Mouse (Mus musculus): ENCODE results near the gene Dennd6a.

DNA sequence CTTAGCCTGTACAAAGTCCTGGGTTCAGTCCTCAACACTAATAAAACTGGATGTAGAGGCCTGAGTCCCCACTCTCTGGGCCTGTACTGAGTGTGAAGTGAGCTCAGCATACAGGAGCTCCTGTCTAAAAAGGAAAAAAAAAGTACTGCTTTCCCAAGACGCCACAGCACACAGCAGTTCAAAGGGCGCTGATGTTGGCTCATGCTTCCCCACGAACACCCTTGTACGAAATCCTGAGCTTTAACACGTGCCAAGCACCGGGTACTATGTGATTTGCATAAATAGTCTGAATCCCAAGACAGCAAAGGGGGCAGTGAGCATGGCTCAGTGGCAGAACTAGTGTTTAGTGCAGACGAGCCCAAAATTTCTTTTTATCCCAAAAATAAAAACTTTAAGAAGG lies 43.3 kb upstream of the Dennd6a start:
- TF ChIP-seq CTCF (IDR thresholded peaks at IDR 0.05; ENCODE audit: extremely low read depth, insufficient read depth, insufficient read length, insufficient replicate concordance) (no peak), POLR2A (IDR thresholded peaks at IDR 0.05; ENCODE audit: low read depth, low read length) (no peak)

Measured in spleen, adult 2 months (tissue).